In genomic region chr7:29368004-29368320, GRCm38 (mm10) we compare ENCODE assay signal across 14 mouse cellular contexts.
DNase-seq lines count a peak whose midpoint lies in the region; ATAC-seq and TF ChIP-seq lines count a peak whose summit lies in the region.
"Had no signal": no experiment of that assay in that cellular context is flagged by ENCODE, and none has a peak within 500 bp of the region (broad histone marks: within the 10 kb centered on the region; RNA-seq: fewer than 3 reads in every experiment).

No protein-coding gene starts in this region.

- H3K27me3 ChIP-seq in cerebellum, adult 2 months (ENCODE audit: control insufficient read depth, insufficient read depth, low read length): no peaks in the 10 kb centered on the region
- no peaks in the 10 kb centered on the region for H3K27me3 ChIP-seq in E14TG2a.4 (ENCODE audit: insufficient read depth, low read length)
- H3K27me3 ChIP-seq in hindbrain, embryonic 15.5 days: no peaks in the 10 kb centered on the region
- no peaks in the 10 kb centered on the region for H3K27me3 ChIP-seq in midbrain, postnatal 0 days (ENCODE audit: insufficient read depth, low read length)
- H3K27me3 ChIP-seq: kidney, embryonic 15.5 days; limb, embryonic 15.5 days; lung, embryonic 15.5 days; megakaryocyte, embryonic 14.5 days had no signal

- no peak for TF ChIP-seq POLR2A in cerebellum, adult 2 months (IDR thresholded peaks at IDR 0.05; ENCODE audit: borderline replicate concordance, insufficient read depth, low read length)

- H3K27ac ChIP-seq in cerebellum, adult 2 months (ENCODE audit: insufficient read depth, low read length): peak overlapping the region; percentile 82
- H3K27ac ChIP-seq in hindbrain, embryonic 15.5 days (replicated peaks): peak overlapping the region; percentile 85
- H3K27ac ChIP-seq in midbrain, postnatal 0 days (ENCODE audit: low read depth, low read length): peak overlapping the region; percentile 92
- H3K27ac ChIP-seq: kidney, embryonic 15.5 days; lung, embryonic 15.5 days had no signal

- H3K36me3 ChIP-seq in E14TG2a.4 (ENCODE audit: insufficient read depth, low read length): peaks cover 54% of the 10 kb centered on the region
- peaks cover 10% of the 10 kb centered on the region; the same call in 1 of the 2 replicates for H3K36me3 ChIP-seq in hindbrain, embryonic 15.5 days
- peaks cover 27% of the 10 kb centered on the region for H3K36me3 ChIP-seq in midbrain, postnatal 0 days (ENCODE audit: insufficient read depth, low read length)

- H3K9ac ChIP-seq in hindbrain, embryonic 15.5 days: no peak overlapping the region
- H3K9ac ChIP-seq in midbrain, postnatal 0 days (replicated peaks; ENCODE audit: low read length, poor library complexity, severe bottlenecking): 0 out of 2 replicates have a peak overlapping the region, but pooled peaks have one; percentile 42
- H3K9ac ChIP-seq: kidney, embryonic 15.5 days; limb, embryonic 15.5 days; lung, embryonic 15.5 days had no signal

- no peak for ATAC-seq in cerebellum, adult (ENCODE audit: insufficient number of reproducible peaks, low FRiP score, low TSS enrichment)
- no peak for ATAC-seq in hindbrain, embryonic 15.5 days (ENCODE audit: low FRiP score, low read depth)
- no peak for ATAC-seq in midbrain, postnatal 0 days (ENCODE audit: low FRiP score)

- H3K9me3 ChIP-seq in E14TG2a.4 (ENCODE audit: low read length): no peaks in the 10 kb centered on the region
- no peaks in the 10 kb centered on the region for H3K9me3 ChIP-seq in hindbrain, embryonic 15.5 days
- no peaks in the 10 kb centered on the region for H3K9me3 ChIP-seq in midbrain, postnatal 0 days (ENCODE audit: low read length)
- H3K9me3 ChIP-seq: kidney, embryonic 15.5 days; limb, embryonic 15.5 days; lung, embryonic 15.5 days; megakaryocyte, embryonic 14.5 days had no signal

- 40% methylated on average over 5 of the region's 5 CpGs for WGBS in cerebellum, adult 2 months
- 25% methylated on average over 5 of the region's 5 CpGs for WGBS in hindbrain, embryonic 15.5 days
- WGBS in midbrain, postnatal 0 days: 21% methylated on average over 5 of the region's 5 CpGs

- H3K4me2 ChIP-seq in hindbrain, embryonic 15.5 days: peak overlapping the region; percentile 16; the same call in 1 of the 2 replicates
- no peak overlapping the region for H3K4me2 ChIP-seq in midbrain, postnatal 0 days (ENCODE audit: low read depth, low read length, poor library complexity, severe bottlenecking)
- H3K4me2 ChIP-seq: kidney, embryonic 15.5 days; limb, embryonic 15.5 days; lung, embryonic 15.5 days had no signal

- no peak overlapping the region for H3K4me3 ChIP-seq in cerebellum, adult 2 months (replicated peaks; ENCODE audit: insufficient read depth, low read depth, low read length)
- H3K4me3 ChIP-seq in E14TG2a.4 (replicated peaks; ENCODE audit: low read length): peak overlapping the region; percentile 56; the same call in 1 of the 2 replicates
- no peak overlapping the region for H3K4me3 ChIP-seq in hindbrain, embryonic 15.5 days
- H3K4me3 ChIP-seq in midbrain, postnatal 0 days (ENCODE audit: low read depth, low read length): no peak overlapping the region
- H3K4me3 ChIP-seq: kidney, embryonic 15.5 days; limb, embryonic 15.5 days; lung, embryonic 15.5 days; megakaryocyte, embryonic 14.5 days had no signal

- peaks cover 23% of the 10 kb centered on the region for H3K4me1 ChIP-seq in cerebellum, adult 2 months (ENCODE audit: control insufficient read depth, insufficient read depth, low read length)
- H3K4me1 ChIP-seq in E14TG2a.4 (replicated peaks; ENCODE audit: low read depth, low read length): peaks cover 22% of the 10 kb centered on the region
- peaks cover 22% of the 10 kb centered on the region for H3K4me1 ChIP-seq in hindbrain, embryonic 15.5 days (replicated peaks)
- H3K4me1 ChIP-seq in midbrain, postnatal 0 days (ENCODE audit: insufficient read depth, low read length): peaks cover 11% of the 10 kb centered on the region; the same call in 1 of the 2 replicates
- H3K4me1 ChIP-seq: kidney, embryonic 15.5 days; lung, embryonic 15.5 days had no signal

- no peak for DNase-seq in cerebellum, adult 2 months
- DNase-seq in midbrain, postnatal 0 days (ENCODE audit: low spot score): no peak
- DNase-seq in embryo, embryonic 11 days: no peak
- no peak for DNase-seq in layer of hippocampus, postnatal 25 days (ENCODE audit: extremely low spot score in 1 of 2, low spot score in 1 of 2)
- DNase-seq in kidney, adult 9 months: no peak
- DNase-seq: adrenal gland, postnatal 25 days; heart, postnatal 4 days had no signal

- no peak for TF ChIP-seq CTCF in cerebellum, adult 2 months (IDR thresholded peaks at IDR 0.05; ENCODE audit: borderline replicate concordance, insufficient read depth, low read depth, low read length)
- TF ChIP-seq CTCF in E14TG2a.4 (conservative IDR thresholded peaks at IDR 0.05; ENCODE audit: low read length): no peak
- TF ChIP-seq CTCF in midbrain, postnatal 0 days (IDR thresholded peaks at IDR 0.05): peak; percentile 37
